Mouse (Mus musculus) stomach, embryonic 14.5 days (tissue): ENCODE data around the gene Hoxd10. TPM values are rescaled to one million over a fixed set of nuclear protein-coding genes. Genes with fewer than 3 reads are reported as not detected.

Source experiments
- ATAC-seq: fragments of 200-750 bp; cut with Nextera tagmentation; 2 replicates; pipeline ENCODE4 v1.8.0; 2017; ENCODE audit warnings: low read depth, moderate TSS enrichment; ENCODE audit not compliant: insufficient number of reproducible peaks, insufficient read depth, low FRiP score
- H3K27ac ChIP-seq: fragments of 300-500 bp; sonication (generic); 2 replicates; pipeline ENCODE4 v1.5.1; 2014; ENCODE audit warnings: mild to moderate bottlenecking, low read length, moderate library complexity, mixed read lengths
- H3K27me3 ChIP-seq: fragments of 300-500 bp; sonication (generic); 2 replicates; pipeline ENCODE4 v1.6.1; 2014; ENCODE audit warnings: low read length, control low read depth, mixed read lengths; ENCODE audit not compliant: control insufficient read depth, insufficient read depth
- H3K36me3 ChIP-seq: fragments of 300-500 bp; sonication (generic); 2 replicates; pipeline ENCODE4 v1.6.1; 2014; ENCODE audit warnings: mild to moderate bottlenecking, control low read depth, low read length, moderate library complexity, mixed read lengths; ENCODE audit not compliant: control insufficient read depth, insufficient read depth
- H3K4me1 ChIP-seq: fragments of 300-500 bp; sonication (generic); 2 replicates; pipeline ENCODE4 v1.6.1; 2014; ENCODE audit warnings: low read length, control low read depth, mixed read lengths; ENCODE audit not compliant: control insufficient read depth, insufficient read depth
- H3K4me2 ChIP-seq: fragments of 300-500 bp; sonication (generic); replicated peaks from 2 replicates; pipeline ENCODE4 v1.6.1; 2014; ENCODE audit warnings: low read depth, low read length, control low read depth
- H3K4me3 ChIP-seq: fragments of 300-500 bp; sonication (generic); 2 replicates; pipeline ENCODE4 v1.5.1; 2014; ENCODE audit warnings: low read depth, low read length, control low read depth
- H3K9ac ChIP-seq: fragments of 300-500 bp; sonication (generic); replicated peaks from 2 replicates; pipeline ENCODE4 v1.6.1; 2014; ENCODE audit warnings: low read depth, mild to moderate bottlenecking, control low read depth, low read length, moderate library complexity, mixed read lengths
- H3K9me3 ChIP-seq: fragments of 300-500 bp; sonication (generic); 2 replicates; pipeline ENCODE4 v1.6.1; 2016; ENCODE audit warnings: low read depth, low read length, control low read depth; ENCODE audit not compliant: control insufficient read depth
- WGBS: fragments of 180-500 bp; shearing (Covaris S2); extraction: QIAGEN DNeasy Blood & Tissue Kit; methylation state at CpG from one replicate; pipeline ENCODE4 v1.1.7; 2014; 5-methylcytosine and 5-hydroxymethylcytosine counted together
- polyA plus RNA-seq: library from polyadenylated mRNA; unstranded; fragments of >200 nt; fragmentation: Nextera tagmentation; extraction: Ambion mirVana; gene quantifications from 2 replicates; pipeline ENCODE4 v1.2.1, GENCODE M21; 2014

The Hoxd10 gene
- polyA plus RNA-seq, 1 experiment from 2014 or later = not detected

DNA sequence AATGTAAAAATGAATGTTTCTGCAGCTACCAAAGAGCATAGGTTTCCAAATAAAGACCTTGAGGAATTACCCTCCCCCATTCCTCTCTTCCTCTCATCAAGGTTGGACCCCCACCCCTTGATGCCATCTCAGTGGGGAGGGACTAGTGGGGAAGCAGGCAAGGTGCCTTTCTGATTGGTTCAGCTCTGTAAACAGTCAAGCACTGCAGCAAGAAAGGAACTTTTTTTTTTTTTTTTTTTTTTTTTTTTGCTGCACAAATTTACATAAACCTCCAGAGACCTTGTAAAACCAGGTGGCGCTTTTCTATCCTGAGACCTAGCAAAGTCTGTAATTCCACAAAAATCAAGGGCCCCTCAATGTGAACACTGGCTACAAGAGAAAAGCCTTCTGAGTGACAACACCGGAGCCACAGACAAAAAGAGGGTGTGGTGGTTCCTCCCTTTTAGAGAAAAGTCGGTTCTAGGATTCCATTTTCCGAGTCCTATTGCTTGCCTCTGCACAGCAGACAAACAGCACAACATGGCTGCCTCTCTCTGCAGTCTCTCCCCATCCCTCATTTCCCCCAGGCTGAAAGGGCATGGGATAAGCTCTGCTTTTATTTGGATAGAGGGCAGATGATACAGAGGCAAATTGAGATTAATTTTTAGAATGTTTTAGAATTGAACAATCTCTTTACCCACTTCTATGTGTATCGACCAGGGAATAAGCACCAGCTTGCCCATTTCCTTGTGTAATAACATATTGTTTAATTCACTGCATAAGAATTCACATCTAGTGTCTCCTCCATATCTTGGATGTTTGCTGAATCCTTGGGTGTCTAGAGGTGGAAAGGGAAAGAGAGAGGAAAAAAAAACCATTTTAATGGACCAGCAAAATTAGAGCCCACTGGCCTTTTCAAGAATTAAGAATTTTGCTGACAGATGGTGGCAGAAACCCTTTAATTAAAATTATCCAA, 18.0 kb downstream of the Hoxd10 start:
- H3K9me3 ChIP-seq = no peaks in the 10 kb centered on the region
- H3K4me3 ChIP-seq = no peak overlapping the region
- peaks cover 70% of the 10 kb centered on the region for H3K27me3 ChIP-seq
- no peak for ATAC-seq
- no peaks in the 10 kb centered on the region for H3K36me3 ChIP-seq
- H3K4me1 ChIP-seq = peaks cover 6% of the 10 kb centered on the region; the same call in 1 of the 2 replicates
- no peak overlapping the region for H3K4me2 ChIP-seq
- H3K9ac ChIP-seq = no peak overlapping the region
- WGBS = 11% methylated on average over 5 of the region's 5 CpGs
- H3K27ac ChIP-seq = no peak overlapping the region

GRCm38 (mm10) chr2:74710929-74711543, 19.3 kb downstream of the Hoxd10 start:
- WGBS = 5% methylated on average over 16 of the region's 16 CpGs
- Histone ChIP-seq H3K4me3 (no peak overlapping the region; the same call in 1 of the 2 replicates), H3K9ac (no peak overlapping the region)

DNA sequence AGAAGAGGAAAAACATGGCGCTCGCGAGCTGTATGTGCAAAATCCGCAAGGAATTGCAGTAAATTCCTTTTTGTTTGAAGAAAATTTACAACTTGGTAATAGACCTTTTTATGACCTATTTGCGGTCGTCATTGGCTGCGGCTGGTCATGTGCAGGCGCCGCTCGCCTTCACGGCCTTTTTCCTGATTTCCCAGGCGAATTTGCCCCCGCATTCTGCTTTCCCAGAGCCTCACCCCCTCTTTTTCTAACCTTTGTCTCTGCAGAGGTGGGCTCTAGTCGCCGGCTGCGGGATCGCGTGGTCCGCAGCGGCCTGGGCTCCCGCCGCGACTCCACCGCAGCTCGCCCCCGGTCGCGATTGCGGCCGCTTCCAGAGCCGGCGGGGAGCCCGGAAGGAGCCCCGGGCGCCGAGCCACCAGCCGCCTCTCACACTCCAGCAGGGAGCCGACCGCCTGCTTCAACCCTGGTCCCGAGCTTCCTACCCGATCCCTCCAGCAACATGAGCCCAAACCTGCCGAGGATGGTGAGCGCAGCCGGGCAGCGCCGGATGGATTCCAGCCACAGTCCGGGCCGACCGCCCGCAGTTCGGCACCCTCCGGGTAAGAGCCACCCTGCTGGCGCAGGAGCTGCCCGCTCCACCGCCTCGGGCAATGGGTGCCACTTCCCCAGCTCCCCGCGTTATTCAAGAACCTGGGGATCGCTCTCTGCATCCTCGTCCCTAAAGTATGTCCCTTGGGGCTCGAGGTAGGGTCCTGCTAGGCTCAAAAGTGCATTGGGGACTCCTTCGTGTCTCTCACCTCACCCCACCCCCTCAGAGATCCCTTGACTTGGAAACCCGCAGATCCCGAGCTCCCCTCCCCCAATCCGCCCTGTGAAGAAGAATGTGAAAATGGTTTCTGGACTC, 20.2 kb downstream of the Hoxd10 start, which contains the start of the genes Hoxd3 and Hoxd4:
Gene Hoxd3, plus strand, starts transcription at position 207 of the 901 bp plus-strand sequence.
Gene Hoxd4, plus strand, starts transcription at position 209 of the 901 bp plus-strand sequence.
- Histone ChIP-seq H3K4me3 (peak within 1 kb of the TSS; percentile 34), H3K4me2 (peak within 1 kb of the TSS; percentile 37), H3K27me3 (peaks cover 78% of the 10 kb centered on the region), H3K9me3 (no peaks in the 10 kb centered on the region), H3K36me3 (no peaks in the 10 kb centered on the region), H3K4me1 (no peaks in the 10 kb centered on the region; the same call in 1 of the 2 replicates), H3K9ac (peak within 1 kb of the TSS; percentile 18; the same call in 1 of the 2 replicates), H3K27ac (0 out of 2 replicates have a peak within 1 kb of the TSS, but pooled peaks have one; percentile 33)
- ATAC-seq = 0 out of 2 replicates have a peak, but pooled peaks have one; percentile 56
- under 1% methylated on average over 63 of the region's 65 CpGs for WGBS

More at GRCm38 (mm10) chr2:74710929-74711543, 19.3 kb downstream of the Hoxd10 start:
- no peaks in the 10 kb centered on the region for H3K9me3 ChIP-seq
- H3K27me3 ChIP-seq = peaks cover 72% of the 10 kb centered on the region
- no peak overlapping the region for H3K4me2 ChIP-seq
- no peaks in the 10 kb centered on the region; the same call in 1 of the 2 replicates for H3K4me1 ChIP-seq
- no peaks in the 10 kb centered on the region for H3K36me3 ChIP-seq
- no peak for ATAC-seq
- H3K27ac ChIP-seq = no peak overlapping the region

DNA sequence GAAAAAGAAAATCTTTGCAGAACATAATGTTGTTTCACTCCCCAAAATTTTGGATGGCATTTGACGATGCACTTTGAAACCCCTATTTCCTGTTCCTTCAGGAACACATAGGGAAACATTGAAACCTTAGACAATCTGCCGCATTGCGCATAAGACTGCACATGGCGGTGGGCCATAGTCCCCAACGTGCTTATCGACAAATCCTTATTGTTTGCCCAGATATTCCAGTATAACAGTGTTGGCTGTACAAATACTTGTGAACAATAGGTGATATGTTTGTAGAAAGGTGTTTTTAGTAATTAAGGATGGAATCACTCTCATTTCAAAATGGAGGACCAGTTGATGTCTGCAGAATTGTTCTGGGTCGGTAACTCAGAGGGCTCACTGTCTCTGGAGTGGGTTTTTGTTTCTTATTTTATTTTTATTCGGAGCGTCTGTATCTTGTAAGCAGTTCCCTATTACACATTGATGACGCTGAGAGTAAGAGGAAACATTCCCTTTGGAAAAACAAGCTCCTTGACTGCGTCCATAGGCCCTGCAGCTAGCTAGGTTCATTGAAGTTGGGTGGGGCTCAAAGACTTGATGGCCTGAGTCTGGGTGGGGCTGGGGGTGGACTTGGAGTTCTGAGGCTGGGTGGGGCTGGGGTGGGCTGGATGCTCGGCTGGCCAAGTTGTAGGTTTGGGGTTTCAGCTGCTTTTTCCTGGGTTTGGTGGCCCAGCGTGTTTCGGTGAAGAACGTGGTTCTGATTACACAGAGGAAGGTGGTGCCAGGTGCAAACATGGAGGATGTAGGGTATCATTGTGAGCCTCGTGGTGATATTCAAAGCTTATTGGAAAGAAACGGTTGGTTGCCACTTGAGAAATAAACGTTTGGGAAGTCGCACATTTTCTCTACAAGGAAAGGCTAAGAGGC, 21.8 kb downstream of the Hoxd10 start:
- Histone ChIP-seq H3K4me3 (no peak overlapping the region), H3K27me3 (peaks cover 75% of the 10 kb centered on the region), H3K9me3 (no peaks in the 10 kb centered on the region), H3K9ac (no peak overlapping the region), H3K27ac (no peak overlapping the region), H3K4me1 (no peaks in the 10 kb centered on the region; the same call in 1 of the 2 replicates), H3K36me3 (no peaks in the 10 kb centered on the region), H3K4me2 (no peak overlapping the region)
- WGBS = 13% methylated on average over 19 of the region's 19 CpGs
- no peak for ATAC-seq

DNA sequence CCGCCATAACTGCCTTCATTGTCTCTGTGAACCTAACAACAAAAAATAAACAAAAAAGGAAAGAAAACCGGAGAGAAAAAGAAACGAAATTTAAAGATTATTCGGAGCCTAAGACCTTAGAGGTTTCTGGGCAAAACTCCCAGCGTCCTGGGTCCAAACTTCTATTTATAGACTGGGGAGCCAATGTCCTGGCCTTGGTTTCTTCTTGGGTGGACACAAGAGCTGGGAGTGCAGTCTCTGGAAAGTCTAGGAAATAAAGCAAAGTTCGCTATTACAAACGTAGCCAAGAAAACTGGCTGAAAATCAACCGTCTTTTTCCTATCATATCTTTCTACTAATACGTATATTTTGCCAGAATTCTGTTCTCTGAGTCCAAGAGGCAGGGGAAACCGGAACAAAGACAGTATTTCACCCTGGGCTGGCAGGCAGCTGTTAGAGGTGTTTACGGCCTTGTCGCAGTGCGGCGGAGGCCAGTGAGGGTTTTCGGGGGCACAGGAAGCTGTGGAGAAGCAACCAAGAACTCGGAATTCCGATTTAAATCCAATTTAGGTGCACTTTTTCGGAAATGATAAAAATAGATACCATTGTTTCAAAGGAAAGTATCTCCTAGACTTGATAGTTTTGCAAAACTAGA, 22.5 kb downstream of the Hoxd10 start:
- Histone ChIP-seq H3K27ac (no peak overlapping the region), H3K27me3 (peaks cover 74% of the 10 kb centered on the region), H3K9ac (no peak overlapping the region), H3K9me3 (no peaks in the 10 kb centered on the region), H3K4me2 (no peak overlapping the region), H3K4me3 (no peak overlapping the region), H3K36me3 (no peaks in the 10 kb centered on the region), H3K4me1 (no peaks in the 10 kb centered on the region; the same call in 1 of the 2 replicates)
- 9% methylated on average over 18 of the region's 18 CpGs for WGBS
- no peak for ATAC-seq

DNA sequence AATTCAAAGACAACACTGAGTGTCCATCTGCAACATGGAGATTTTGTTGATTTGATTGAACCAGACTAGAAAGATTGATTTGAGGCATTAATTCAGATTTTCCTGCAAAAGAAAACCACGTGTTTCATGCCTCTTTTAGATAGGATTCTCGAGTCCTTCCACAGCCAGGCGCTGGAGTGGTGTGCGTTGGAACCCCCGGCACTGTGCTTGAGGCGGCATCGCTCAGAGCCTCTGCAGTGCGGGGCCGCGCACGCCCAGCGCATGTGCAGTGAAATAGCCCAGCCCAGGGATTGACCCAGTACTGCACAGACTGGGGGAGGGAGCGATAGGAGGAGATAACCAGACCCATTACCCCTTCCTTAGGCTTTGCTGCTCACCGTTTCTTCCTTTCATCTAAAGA, 23.2 kb downstream of the Hoxd10 start:
- 0 out of 2 replicates have a peak overlapping the region, but pooled peaks have one; percentile 10 for H3K4me2 ChIP-seq
- no peaks in the 10 kb centered on the region for H3K36me3 ChIP-seq
- WGBS = 4% methylated on average over 14 of the region's 14 CpGs
- no peak overlapping the region for H3K4me3 ChIP-seq
- H3K4me1 ChIP-seq = no peaks in the 10 kb centered on the region; the same call in 1 of the 2 replicates
- ATAC-seq = no peak
- H3K27me3 ChIP-seq = peaks cover 68% of the 10 kb centered on the region
- no peaks in the 10 kb centered on the region for H3K9me3 ChIP-seq
- H3K27ac ChIP-seq = no peak overlapping the region
- H3K9ac ChIP-seq = no peak overlapping the region
